Mouse (Mus musculus): ENCODE measurements around the gene Fbxo11.
"Not testable (repeated sequence)": the region's sequence is repeated elsewhere in the genome, so short reads cannot be mapped to it uniquely, and the experiment has no call there.

Fbxo11 gene

DNA sequence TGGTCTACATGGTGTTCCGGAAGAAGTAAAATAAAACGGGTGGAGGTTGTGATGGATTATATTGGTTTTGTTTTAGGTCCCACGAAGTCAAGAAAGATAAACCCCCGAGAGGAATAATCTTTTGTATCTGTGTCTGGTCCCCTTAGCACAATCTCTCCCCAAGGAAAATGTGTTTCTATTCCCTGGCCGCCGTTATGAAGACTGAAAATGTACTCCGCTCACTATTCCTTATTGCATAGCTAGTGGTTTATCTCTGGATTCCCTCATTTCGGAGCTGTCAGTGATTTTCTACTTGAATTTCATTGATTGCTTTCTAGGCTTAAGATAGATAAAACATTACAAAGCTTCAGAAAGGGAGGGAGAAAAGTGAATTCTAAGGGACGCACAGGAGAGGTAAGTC lies 1.7 kb upstream of the Fbxo11 start:
- no peak for DNase-seq

DNA sequence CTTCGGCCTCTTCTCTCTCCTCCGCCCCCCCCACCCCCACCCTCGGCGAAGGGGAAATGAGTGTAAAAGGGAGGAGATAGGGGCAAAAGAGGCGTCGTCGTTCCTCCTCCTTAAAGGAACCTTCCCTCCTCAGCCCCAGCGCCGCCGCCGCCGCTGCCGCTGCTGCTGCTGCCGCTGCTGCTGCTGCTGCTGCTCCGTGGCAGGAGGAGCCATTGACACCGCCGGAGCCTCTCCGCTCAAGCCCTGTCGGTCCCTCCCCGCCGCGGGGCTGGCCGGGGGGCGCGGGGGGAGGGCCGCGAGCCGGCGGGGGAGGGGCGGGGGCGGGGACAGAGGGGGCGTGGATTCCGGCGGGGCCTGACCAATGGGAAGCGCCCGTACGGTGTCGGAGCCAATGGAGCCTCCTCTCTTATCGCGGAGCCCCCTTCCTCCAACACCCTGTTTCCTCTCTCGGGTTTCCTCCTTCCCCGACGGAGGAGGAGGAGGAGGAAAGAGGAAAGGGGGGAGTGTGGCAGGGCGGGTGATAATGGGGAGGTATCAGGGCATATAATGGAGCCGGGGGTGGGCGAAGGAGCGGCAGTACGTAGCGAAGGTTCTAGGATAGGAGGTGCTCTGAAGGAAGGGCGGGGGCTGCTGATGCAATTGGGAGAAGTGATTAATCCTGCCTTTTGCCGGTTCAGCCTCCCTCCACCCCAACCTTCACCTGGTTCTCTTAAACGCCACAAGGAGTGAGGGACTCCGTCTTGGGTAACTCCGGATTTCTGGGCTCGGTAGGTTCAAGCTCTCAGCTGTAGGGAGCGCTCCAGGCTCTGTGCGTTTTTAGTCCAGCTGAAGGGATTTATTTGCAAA lies 933 bp upstream of the Fbxo11 start:
- DNase-seq: peak; percentile 89

DNA sequence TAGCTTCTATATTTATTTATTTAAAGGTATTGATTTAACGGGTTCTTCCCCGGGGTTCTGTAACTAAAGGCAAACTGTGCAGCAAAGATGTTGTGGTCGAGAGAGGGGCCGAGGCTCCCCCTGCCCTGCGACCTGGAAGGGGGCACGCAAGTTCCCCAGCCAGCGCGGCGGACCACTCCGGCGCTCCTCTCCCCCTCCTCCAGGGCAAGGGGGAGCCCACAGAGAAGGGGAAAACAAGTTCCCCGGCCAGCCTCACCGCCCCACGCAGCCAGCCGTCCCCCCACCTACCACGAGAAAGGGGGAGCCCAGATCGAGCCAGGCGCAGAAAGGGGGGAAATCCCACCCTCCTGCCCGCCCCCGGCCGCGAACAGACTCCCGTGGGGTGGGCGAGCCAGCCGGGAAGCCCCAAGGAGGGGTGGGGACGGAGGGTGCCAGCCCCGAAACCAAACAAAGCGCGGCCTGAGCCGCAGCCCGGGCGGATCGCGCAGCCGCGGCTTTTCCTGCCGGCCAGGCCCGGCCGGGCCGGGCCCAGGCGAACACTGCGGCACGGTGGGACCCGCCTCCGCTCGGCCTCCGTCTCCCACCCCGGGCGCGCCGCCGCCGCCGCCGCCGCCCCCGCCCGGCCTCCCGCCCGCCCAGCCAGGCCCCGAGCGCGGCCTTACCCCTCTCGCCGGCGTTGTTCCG lies 602 bp downstream of the Fbxo11 start:
- DNase-seq: peak; percentile 78

DNA sequence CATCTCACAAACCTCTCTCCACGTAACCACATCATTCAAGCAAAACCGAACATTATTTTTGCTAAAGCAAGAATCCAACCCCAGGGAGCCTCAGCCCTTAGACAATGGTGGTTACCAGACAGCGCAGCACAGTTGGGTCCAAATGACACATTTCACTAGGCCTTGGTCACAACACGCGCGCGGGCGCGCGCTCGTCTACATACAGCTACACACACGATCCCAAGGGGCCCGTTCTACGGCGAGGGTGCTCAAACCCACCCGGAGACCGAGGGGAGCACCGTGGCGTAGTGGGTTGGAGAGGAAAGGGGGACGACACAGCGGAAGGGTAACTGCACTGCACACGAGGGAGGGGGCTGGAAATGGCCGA lies 1.1 kb downstream of the Fbxo11 start:
- peak; percentile 74 for DNase-seq

DNA sequence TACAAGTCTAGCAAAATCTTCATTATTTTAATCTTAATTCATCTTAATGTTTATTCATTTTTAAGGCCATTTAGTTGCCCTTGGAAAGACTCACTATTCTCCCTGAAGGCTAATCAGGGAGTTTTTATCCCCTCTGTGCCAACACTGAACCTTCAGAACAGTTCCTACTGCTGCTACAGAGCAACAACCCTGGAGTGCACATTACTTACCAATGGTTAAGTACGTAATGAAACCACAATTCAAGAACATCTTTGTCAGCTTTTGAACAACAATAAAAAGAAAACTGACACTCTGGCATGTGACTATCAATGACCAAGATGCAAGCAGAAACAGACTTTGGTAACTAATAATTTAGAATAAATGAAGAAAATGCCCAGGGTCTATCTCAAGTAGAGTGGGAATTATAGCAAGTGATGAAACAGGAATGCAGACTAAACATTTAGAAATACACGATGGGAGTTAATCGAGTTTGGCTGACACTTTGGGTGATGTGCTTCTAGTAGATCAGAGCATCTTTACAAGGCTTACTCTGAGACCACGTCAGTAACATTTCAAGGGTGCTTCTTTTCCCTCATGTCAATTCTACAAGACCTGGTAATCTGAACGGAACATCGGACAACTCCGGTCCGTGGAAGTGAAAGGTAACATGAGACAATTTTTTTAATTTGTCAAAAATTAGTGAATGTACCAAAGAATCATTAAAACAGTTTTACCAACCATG lies 2.1 kb downstream of the Fbxo11 start:
- no peak for DNase-seq

DNA sequence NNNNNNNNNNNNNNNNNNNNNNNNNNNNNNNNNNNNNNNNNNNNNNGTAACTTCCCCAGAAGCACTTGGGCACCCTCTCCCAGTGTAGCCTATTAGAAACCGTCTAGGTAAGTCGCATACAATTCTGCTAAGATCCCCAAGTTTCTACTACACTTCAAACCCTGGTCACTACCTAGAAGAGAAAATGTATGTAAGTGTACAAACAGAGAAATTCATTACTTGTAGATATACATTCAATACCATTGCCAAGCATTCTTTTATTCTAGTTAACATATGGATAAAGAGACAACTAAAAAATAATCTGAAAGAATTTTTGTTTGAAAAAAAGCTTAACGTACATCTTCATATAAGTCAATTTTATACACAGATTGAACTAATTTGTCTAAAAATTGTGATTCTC lies 3.1 kb downstream of the Fbxo11 start:
- no peak for DNase-seq

DNA sequence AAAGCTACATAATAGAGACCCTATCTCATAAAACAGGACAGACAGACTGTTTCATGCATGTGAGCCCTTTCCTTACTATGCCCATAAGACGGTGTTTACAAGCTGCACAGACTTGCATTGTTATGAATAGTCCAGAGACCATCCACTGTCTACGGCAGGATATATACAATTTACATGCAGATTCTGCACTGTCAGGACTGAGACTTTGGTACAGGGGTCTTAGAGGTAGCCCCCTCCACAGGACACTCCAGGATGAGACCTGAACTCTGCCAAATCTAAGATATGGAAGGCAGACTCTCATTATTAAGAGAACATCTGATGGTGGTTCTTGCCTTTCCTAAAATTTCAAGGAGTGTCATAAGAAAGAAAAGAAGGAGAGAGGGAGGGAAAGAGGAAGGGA lies 6.8 kb downstream of the Fbxo11 start:
- DNase-seq: no peak

DNA sequence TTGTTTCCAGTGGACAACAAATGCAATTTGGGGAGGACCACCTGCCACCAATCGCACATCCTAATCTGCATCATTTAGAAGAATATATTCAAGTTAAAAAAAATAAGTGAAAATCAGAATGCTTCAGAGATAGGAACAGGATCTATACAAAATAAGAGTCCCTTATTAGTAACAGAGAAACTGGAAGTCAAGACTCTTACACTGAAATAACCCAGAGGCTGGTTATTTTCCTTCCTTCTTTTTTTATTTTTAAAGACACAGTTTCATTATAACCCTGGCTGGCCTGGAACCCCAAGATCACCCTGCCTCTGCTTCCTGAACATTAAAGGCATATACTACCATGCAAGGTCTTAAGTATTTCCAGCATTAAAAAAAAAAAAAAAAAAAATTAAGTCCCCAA lies 7.2 kb downstream of the Fbxo11 start:
- DNase-seq: no peak

DNA sequence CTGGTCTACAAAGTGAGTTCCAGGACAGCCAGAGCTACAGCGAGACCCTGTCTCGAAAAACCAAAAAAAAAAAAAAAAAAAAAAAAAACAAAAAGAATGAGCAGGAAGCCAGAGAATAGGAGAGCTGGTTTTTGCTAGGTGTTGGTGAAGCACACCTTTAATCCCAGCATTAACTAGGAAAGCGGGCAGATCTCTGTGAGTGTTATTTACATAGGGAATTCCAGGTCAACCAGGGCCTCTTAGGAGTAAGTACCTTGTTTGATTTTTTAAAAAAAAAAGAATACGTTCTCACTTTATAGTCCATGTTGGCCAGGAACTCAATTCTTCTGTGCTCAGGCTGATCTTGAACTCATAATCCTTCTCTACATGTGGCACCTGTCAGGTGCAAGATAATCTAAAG lies 13.4 kb downstream of the Fbxo11 start:
- no peak for DNase-seq

DNA sequence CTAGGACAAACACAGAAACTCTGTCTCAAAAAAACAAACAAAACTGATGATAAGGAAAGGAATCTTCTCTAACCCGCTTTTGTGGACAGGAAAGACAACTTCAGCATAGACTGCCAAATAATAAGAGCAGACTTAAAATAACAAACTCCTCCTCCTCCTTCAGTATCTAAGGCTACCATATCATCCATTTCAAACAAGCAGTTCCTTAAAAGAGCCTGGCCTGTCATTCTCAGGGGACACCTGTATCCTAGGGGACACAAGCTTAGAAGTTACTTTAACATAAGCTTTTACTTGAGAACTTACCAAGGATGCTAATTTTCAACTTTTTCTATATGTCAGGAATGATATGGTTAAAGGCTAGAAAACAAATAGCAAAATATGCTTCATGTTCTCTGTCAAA lies 14.2 kb downstream of the Fbxo11 start:
- no peak for DNase-seq

DNA sequence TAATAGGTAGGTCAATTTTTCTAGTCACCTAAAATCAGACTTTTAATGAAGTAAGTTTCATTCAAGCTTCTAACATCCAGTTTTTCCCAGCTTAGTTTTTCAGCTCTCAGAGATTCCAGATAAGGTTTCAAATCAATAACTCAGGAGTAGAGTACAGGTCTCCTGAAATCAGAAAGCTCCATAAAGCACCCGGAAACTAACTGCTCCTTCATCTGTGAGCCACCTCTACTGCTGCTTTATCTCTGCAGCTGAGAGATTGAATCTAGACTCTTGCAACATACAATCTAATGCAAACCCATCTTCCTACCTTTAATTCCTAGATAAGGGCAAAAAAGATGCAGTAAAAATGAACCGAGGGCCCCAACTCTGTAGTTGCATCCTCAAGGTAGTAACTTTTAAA lies 14.8 kb downstream of the Fbxo11 start:
- no peak for DNase-seq

DNA sequence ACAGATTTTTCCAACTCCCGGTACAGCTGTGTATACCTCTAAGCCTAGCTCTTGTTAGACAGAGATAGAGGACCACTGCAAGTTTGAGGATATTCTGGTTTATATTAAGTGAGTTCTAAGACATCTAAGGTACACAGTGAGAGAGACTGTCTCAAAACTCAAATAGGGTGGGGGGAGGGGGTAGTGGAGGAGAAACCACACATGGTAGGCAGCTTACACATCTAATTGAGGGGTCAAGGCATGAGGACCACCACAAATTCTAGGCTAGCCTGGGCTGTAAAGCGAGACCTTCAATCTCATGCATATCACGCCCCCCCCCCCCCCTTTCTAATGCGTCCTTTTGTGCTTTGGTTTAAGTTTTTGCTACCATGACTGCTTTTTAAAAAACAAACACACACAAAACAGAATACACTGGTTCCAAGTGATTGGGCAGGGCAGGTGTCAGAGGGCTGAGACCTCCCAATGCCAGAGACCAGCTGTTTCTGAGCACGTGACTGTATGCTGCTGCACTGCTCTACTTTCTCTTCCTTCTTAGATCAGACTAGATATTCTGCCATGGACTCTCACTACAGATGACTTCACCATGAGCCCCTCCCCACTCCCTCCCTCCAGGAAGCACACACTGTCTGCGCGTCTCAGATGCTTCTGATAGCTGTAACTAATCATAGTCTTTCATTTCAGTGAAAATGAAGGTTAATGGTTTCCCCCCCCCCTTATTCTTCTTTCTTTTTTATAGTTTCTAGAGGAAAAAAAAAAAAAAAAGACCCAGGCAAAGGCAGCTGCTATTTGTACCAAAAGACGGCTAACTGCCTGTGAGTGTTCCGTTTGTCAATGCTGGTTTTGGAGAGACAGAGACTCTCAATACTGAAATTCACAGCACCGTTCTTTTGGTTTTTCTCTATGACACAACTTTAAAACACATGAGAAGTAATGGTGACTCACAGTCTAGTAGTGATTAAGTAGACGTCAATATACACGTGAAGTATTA lies 22.7 kb downstream of the Fbxo11 start:
- DNase-seq: peak; percentile 73

DNA sequence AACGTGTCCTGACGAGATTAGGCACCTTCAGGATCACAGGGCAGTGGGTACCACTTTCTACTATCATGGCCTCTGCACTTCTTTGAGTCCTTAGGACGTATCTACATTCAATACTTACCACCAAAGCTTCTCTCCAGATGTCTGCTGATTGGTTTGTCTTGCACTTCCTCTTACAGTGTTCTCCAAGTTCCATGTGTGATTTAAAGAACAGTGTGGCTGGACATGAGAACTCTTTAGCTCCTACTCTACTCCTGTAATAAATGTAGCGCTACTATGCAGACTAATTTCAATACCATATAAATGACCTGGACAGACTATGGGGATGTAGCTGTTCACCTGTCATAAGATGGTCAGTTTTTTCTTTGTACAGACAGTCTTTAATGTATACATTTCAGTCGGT lies 24.3 kb downstream of the Fbxo11 start:
- no peak for DNase-seq

DNA sequence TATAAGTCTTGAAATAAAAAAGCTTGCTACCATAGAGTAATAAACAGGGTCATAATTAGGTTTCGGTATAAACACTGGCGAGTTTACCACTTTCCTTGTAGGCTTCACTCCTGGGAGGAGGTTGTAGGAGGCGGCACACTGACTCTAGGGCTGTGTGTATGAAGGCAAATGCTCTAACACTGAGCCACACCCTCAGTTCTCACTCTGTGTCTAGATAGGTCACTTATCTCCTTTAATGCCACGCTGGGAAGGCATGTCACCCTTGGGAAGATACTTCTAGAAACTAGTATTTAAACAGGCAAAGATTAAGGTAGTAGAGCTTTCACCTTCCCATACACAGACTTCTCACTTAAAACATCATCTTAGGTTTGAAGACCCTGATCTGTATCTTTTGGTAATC lies 30.7 kb downstream of the Fbxo11 start:
- no peak for DNase-seq

DNA sequence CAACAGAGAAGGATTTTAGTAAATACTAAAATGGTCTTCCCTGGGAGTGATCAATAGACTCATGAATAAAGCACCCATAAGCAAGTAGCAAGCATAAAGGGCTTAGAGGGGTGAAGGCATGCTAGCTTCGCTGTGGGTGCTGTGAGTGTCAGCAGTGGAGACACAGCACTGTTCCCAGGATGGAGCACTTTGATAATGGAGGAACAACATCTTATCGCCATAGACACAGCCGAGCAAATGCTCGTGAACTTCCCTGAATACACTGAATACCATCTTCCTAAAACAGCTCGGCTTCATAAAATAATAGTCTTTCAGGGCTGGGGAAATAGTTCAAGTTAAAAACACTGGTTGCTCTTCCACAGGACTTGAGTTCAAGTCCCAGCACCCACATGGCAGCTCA lies 33.3 kb downstream of the Fbxo11 start:
- no peak for DNase-seq

DNA sequence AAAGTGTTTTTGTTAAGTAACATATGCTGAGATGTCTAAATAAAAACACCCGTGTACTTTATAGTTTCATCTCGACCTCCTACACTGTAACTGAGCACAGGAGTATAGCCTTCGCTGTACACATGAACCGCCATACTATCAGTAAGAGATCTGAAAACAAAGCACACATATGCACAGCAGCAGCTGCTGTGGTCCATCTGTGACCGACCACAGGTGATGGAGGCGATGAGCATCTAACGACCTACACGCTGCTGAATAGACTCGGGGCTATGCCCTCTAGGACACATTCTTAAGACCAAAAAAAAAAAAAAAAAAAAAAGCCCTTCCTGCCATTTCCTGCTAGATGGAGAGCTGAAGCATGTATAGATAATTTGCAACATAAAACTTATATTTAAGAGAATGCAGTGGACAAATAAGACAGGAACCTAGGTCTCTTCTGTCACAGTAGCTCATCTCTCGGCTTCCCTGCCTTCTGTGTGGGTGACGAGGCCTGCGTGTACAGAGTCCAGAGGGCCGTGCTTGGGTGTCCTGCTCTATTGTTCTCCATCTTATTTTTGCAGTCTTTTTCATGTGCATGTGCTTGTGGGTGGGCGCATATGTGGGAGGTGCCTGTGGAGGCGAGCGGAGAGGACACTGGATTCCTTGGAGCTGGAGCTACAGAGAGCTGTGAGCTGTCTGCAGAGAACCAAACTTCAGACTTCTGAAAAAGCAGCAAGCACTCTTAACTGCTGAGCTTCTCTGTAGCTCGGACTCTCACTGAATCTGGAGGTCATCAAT lies 35.7 kb downstream of the Fbxo11 start:
- no peak for DNase-seq

DNA sequence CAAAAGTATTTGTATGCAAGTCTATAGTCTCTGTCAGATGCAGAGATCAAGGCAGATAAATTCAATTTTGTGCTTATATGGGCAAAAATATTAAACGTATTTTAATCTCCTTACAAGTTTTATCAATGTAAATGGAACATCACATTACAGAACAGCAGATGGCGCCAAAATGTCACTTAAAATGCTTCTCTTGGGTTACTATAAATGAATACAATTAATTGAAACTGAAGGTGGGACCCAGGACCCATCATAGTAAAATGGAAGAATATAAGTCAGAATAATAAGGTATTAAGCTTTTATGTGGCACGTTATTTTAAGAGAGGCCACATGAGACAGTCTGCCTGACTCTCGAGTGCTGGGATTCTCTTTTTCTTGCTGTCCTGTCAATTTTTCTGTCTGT lies 39.9 kb downstream of the Fbxo11 start:
- peak; percentile 54 for DNase-seq

DNA sequence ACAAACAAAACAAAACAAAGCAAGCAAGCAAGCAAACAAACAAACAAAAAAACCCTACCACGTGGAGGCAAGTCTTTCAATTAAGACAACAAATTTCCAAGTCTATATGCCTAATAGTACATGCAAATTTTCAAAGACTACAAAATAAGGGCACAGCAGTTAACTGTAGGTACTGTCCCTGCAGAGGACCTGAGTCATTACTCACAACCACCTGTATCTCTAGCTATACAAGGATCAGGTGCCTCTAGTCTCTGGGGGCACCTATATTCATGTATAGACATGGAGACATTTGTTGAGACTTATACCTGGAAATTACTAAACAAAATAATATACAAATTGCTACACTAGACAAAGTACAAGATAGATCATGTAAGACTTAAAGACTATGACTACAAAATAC lies 41.2 kb downstream of the Fbxo11 start:
- DNase-seq: no peak

DNA sequence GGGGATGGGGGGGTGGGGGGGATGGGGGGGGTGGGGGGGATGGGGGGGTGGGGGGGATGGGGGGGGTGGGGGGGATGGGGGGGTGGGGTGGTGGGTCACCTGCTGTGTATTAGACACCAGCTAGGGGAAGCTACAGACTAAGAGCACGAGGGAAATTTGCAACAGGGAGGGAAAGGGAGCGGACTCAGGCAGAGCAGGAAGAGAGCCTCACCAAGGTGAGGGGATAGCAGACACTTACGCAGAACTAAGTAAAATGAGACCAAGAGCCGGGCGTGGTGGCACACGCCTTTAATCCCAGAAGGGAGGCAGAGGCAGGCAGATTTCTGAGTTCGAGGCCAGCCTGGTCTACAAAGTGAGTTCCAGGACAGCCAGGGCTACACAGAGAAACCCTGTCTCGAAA lies 49.1 kb downstream of the Fbxo11 start:
- not testable (repeated sequence) for DNase-seq

DNA sequence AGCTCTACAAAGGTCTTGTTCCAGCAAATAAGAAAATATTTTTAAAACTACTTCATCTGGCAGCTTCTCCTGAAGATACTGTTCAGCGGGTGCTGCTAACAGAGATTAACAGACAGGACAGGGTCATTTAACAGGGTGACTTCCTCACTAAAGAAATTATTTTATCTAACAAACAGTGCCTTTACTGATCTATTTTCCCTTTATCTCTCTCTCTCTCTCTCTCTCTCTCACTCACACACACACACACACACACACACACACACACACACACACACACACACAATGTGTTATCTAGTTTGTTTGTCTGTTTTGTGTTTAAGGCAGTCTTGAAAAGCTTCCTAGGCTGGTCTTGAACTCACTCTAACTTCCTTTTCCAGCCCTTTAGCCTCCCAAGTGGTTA lies 50.6 kb downstream of the Fbxo11 start:
- DNase-seq: no peak

DNA sequence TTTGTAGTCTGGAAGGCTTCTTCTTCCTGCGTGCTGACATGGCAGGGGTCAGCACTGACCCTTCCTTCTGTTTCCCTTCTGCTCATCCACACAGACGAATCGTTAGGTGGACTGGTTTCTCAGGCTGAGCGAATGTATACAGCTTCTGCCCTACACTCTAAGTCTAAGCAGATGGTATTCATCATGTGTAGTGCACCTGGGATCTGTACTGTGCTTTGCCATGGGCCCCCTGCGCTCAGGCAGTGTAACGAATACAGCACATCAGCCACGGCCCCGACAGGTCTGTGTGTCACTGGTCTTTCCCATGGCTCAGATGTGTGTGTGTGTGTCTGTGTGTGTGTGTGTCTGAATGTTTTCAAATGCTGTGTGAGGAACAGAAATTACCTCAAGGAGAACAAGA lies 58.1 kb downstream of the Fbxo11 start:
- DNase-seq: no peak

DNA sequence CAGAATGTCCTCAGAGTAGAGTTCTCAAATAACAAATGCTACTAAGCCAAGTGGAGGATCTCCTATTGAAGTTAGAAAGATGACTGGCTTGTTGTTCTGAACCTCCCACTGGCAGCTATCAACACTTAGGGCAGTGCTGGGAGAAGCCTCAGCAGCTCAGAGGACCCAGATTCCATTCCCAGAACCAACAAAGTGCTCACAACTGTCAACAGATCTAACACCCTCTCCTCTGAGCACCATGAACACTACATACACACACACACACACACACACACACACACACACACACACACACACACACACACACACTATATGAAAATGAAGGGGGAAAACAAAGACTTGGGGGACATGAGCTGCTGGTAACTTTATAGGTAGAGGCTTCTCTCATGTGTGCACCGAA lies 60.2 kb downstream of the Fbxo11 start:
- no peak for DNase-seq

Measured in thymus, postnatal 25 days (tissue).